Comparison of ENCODE assay signal across 8 mouse cellular contexts in the genomic region with DNA sequence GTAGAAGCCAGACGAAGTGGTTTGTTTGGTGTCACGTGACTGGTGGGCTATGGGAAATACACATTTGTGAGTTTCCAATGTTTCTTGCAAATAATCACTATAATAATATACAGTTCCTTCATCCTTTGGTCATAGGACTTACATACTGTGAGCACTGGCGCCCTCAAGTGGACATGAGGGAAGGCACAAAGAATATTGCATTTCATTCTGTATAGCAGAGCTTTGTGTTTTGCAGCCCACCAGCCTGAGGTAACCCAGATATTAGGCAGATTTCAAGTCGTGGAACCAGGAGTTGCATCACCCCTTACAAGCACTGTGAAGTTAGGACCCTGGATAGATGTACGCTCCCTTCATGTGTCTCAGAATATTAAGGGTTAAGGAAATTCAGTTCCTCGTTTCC. TPM values are rescaled to one million over a fixed set of nuclear protein-coding genes. Genes with fewer than 3 reads are reported as not detected.
DNase-seq lines count a peak whose midpoint lies in the region; ATAC-seq and TF ChIP-seq lines count a peak whose summit lies in the region.

No protein-coding gene starts in this region.

- TF ChIP-seq CTCF in kidney, adult 2 months (conservative IDR thresholded peaks at IDR 0.05; ENCODE audit: insufficient read depth, insufficient read length, low read depth, low read length) = peak; percentile 60
- TF ChIP-seq CTCF in intestine, postnatal 0 days (IDR thresholded peaks at IDR 0.05; ENCODE audit: low read depth) = peak; percentile 93

- WGBS in kidney, adult 2 months = 30% methylated on average over 6 of the region's 6 CpGs
- WGBS in kidney, embryonic 15.5 days = 28% methylated on average over 6 of the region's 6 CpGs
- 26% methylated on average over 6 of the region's 6 CpGs for WGBS in forebrain, embryonic 16.5 days
- 29% methylated on average over 6 of the region's 6 CpGs for WGBS in intestine, postnatal 0 days

- H3K27ac ChIP-seq in kidney, adult 2 months (ENCODE audit: insufficient read depth, low read depth, low read length) = no peak overlapping the region
- H3K27ac ChIP-seq in kidney, embryonic 15.5 days = no peak overlapping the region
- H3K27ac ChIP-seq in forebrain, embryonic 16.5 days (ENCODE audit: low read length) = no peak overlapping the region
- no peak overlapping the region for H3K27ac ChIP-seq in intestine, postnatal 0 days (ENCODE audit: low read depth, low read length)

- peak; percentile 63 for DNase-seq in kidney, adult 2 months
- peak; percentile 33 for DNase-seq in c-Kit-positive CD71-negative TER-119-negative erythroid progenitor cells, embryonic 14.5 days (ENCODE audit: low read depth)
- peak; percentile 77 for DNase-seq in left cerebral cortex, postnatal 4 days
- DNase-seq in neural tube, embryonic 10.5 days (ENCODE audit: extremely low spot score, low spot score) = peak; percentile 62

- no peak for TF ChIP-seq POLR2A in kidney, adult 2 months (IDR thresholded peaks at IDR 0.05; ENCODE audit: low read depth, low read length)

- H3K4me3 ChIP-seq in kidney, adult 2 months (ENCODE audit: insufficient read depth, low read depth, low read length) = no peak overlapping the region
- no peak overlapping the region for H3K4me3 ChIP-seq in kidney, embryonic 15.5 days (replicated peaks)
- no peak overlapping the region for H3K4me3 ChIP-seq in forebrain, embryonic 16.5 days (replicated peaks; ENCODE audit: low read length)
- H3K4me3 ChIP-seq in intestine, postnatal 0 days (ENCODE audit: low read depth, low read length) = no peak overlapping the region

- ATAC-seq in kidney, embryonic 15.5 days (replicated peaks; ENCODE audit: low FRiP score) = no peak
- peak; percentile 82 for ATAC-seq in forebrain, embryonic 16.5 days
- ATAC-seq in intestine, postnatal 0 days = no peak
- no peak for ATAC-seq in megakaryocyte, adult 5-6 weeks (ENCODE audit: poor library complexity, severe bottlenecking)

- intact Hi-C loops in left cerebral cortex, postnatal 4 days (cut with DNase I) = loop anchor here (5.0 kb wide), 3 partner anchors 44 to 436 kb away; a partner anchor contains a TSS

- no peaks in the 10 kb centered on the region; the same call in 1 of the 2 replicates for H3K4me1 ChIP-seq in kidney, adult 2 months (ENCODE audit: control insufficient read depth, insufficient read depth, low read length)
- peaks cover 12% of the 10 kb centered on the region for H3K4me1 ChIP-seq in kidney, embryonic 15.5 days
- no peaks in the 10 kb centered on the region for H3K4me1 ChIP-seq in forebrain, embryonic 16.5 days (replicated peaks; ENCODE audit: control insufficient read depth, insufficient read depth, low read length)
- H3K4me1 ChIP-seq in intestine, postnatal 0 days (replicated peaks; ENCODE audit: control insufficient read depth, insufficient read depth, low read length) = no peaks in the 10 kb centered on the region

- H3K9me3 ChIP-seq in kidney, embryonic 15.5 days (replicated peaks) = no peaks in the 10 kb centered on the region
- no peaks in the 10 kb centered on the region for H3K9me3 ChIP-seq in forebrain, embryonic 16.5 days (ENCODE audit: control insufficient read depth, low read length)
- H3K9me3 ChIP-seq in intestine, postnatal 0 days (ENCODE audit: control insufficient read depth) = no peaks in the 10 kb centered on the region

- H3K4me2 ChIP-seq in kidney, embryonic 15.5 days = no peak overlapping the region
- H3K4me2 ChIP-seq in forebrain, embryonic 16.5 days (ENCODE audit: low read length) = no peak overlapping the region
- H3K4me2 ChIP-seq in intestine, postnatal 0 days (replicated peaks; ENCODE audit: low read depth) = no peak overlapping the region

- no peak overlapping the region for H3K9ac ChIP-seq in kidney, embryonic 15.5 days
- no peak overlapping the region for H3K9ac ChIP-seq in forebrain, embryonic 16.5 days (replicated peaks; ENCODE audit: low read depth, low read length)
- no peak overlapping the region for H3K9ac ChIP-seq in intestine, postnatal 0 days (ENCODE audit: low read depth, low read length)

- H3K27me3 ChIP-seq in kidney, adult 2 months (replicated peaks; ENCODE audit: control insufficient read depth, insufficient read depth, low read length) = no peaks in the 10 kb centered on the region
- H3K27me3 ChIP-seq in kidney, embryonic 15.5 days = no peaks in the 10 kb centered on the region
- no peaks in the 10 kb centered on the region for H3K27me3 ChIP-seq in forebrain, embryonic 16.5 days (replicated peaks; ENCODE audit: control insufficient read depth, insufficient read depth, low read length)
- H3K27me3 ChIP-seq in intestine, postnatal 0 days (replicated peaks; ENCODE audit: control insufficient read depth, insufficient read depth, low read length) = no peaks in the 10 kb centered on the region

- no peaks in the 10 kb centered on the region for H3K36me3 ChIP-seq in kidney, adult 2 months (ENCODE audit: control insufficient read depth, insufficient read depth, low read length)
- no peaks in the 10 kb centered on the region for H3K36me3 ChIP-seq in kidney, embryonic 15.5 days
- no peaks in the 10 kb centered on the region for H3K36me3 ChIP-seq in forebrain, embryonic 16.5 days (ENCODE audit: control insufficient read depth, insufficient read depth)
- no peaks in the 10 kb centered on the region for H3K36me3 ChIP-seq in intestine, postnatal 0 days (ENCODE audit: control insufficient read depth, insufficient read depth)

RNA-seq across cellular contexts. Expression of a gene that starts 42.7 kb away (rescaled TPM):
- polyA plus RNA-seq in kidney, adult 2 months (2012; rRNA removed) = 18.6 and 22.8 TPM in 2 replicates
- polyA plus RNA-seq in kidney, embryonic 15.5 days (2015; fragmentation: Nextera tagmentation; extraction: Ambion mirVana) = 7.9 and 8.1 TPM in 2 replicates
- polyA plus RNA-seq in forebrain, embryonic 16.5 days (2015; fragmentation: Nextera tagmentation; extraction: Ambion mirVana) = 1.2 and 1.4 TPM in 2 replicates
- polyA plus RNA-seq in intestine, postnatal 0 days (2015; fragmentation: Nextera tagmentation; extraction: Ambion mirVana) = 8.0 and 9.8 TPM in 2 replicates
- 1 to 10 TPM; 3.2 to 4.9 TPM for total RNA-seq in left cerebral cortex, postnatal 4 days (2021)
- not detected in 2 replicates for total RNA-seq in megakaryocyte, adult 5-6 weeks (2015)
- total RNA-seq in megakaryocyte, adult 5-6 weeks (2017) = not detected in 2 replicates

RNA-seq across cellular contexts. Expression of a gene that starts 50.9 kb away (rescaled TPM):
- 0.28 and 0.31 TPM in 2 replicates for polyA plus RNA-seq in kidney, adult 2 months (2012; rRNA removed)
- polyA plus RNA-seq in kidney, embryonic 15.5 days (2015; fragmentation: Nextera tagmentation; extraction: Ambion mirVana) = 0.94 and 0.97 TPM in 2 replicates
- polyA plus RNA-seq in forebrain, embryonic 16.5 days (2015; fragmentation: Nextera tagmentation; extraction: Ambion mirVana) = 0.32 and 0.40 TPM in 2 replicates
- 0.29 and 0.39 TPM in 2 replicates for polyA plus RNA-seq in intestine, postnatal 0 days (2015; fragmentation: Nextera tagmentation; extraction: Ambion mirVana)
- total RNA-seq in left cerebral cortex, postnatal 4 days (2021) = under 1 TPM; 0.52 to 0.64 TPM
- total RNA-seq in megakaryocyte, adult 5-6 weeks (2015) = 0.18 and 1.2 TPM in 2 replicates
- 0.62 and 0.69 TPM in 2 replicates for total RNA-seq in megakaryocyte, adult 5-6 weeks (2017)
